Mouse (Mus musculus): Measurements from ENCODE around the gene Ints2.
"Not testable (repeated sequence)": the region's sequence is repeated elsewhere in the genome, so short reads cannot be mapped to it uniquely, and the experiment has no call there.

The Ints2 gene

GRCm38 (mm10) chr11:86257460-86258076, at the start of gene Ints2:
Gene Ints2 (minus strand): TSS chr11:86257575.
- no peaks in the 10 kb centered on the region for H3K36me3 ChIP-seq (ENCODE audit: control insufficient read depth, insufficient read depth, low read length, poor library complexity, severe bottlenecking)
- DNase-seq (ENCODE audit: low read depth, low spot score): peak; percentile 94

GRCm38 (mm10) chr11:86292201-86292600, 34.8 kb upstream of the Ints2 start:
- H3K36me3 ChIP-seq (ENCODE audit: control insufficient read depth, insufficient read depth, low read length, poor library complexity, severe bottlenecking); H3K27me3 ChIP-seq (ENCODE audit: control insufficient read depth, insufficient read depth, low read length, poor library complexity, severe bottlenecking); DNase-seq (ENCODE audit: low read depth, low spot score): not testable (repeated sequence)

More at GRCm38 (mm10) chr11:86257460-86258076, at the start of gene Ints2:
- H3K27me3 ChIP-seq (ENCODE audit: control insufficient read depth, insufficient read depth, low read length, poor library complexity, severe bottlenecking): no peaks in the 10 kb centered on the region

GRCm38 (mm10) chr11:86291714-86292113, 34.3 kb upstream of the Ints2 start:
- no peaks in the 10 kb centered on the region for H3K27me3 ChIP-seq (ENCODE audit: control insufficient read depth, insufficient read depth, low read length, poor library complexity, severe bottlenecking)
- peaks cover 10% of the 10 kb centered on the region for H3K36me3 ChIP-seq (ENCODE audit: control insufficient read depth, insufficient read depth, low read length, poor library complexity, severe bottlenecking)
- no peak for DNase-seq (ENCODE audit: low read depth, low spot score)

- no peak for DNase-seq (ENCODE audit: low read depth, low spot score)
- Histone ChIP-seq H3K27me3 (ENCODE audit: control insufficient read depth, insufficient read depth, low read length, poor library complexity, severe bottlenecking) (no peaks in the 10 kb centered on the region), H3K36me3 (ENCODE audit: control insufficient read depth, insufficient read depth, low read length, poor library complexity, severe bottlenecking) (peaks cover 22% of the 10 kb centered on the region)
Measured at GRCm38 (mm10) chr11:86285729-86286128, 28.4 kb upstream of the Ints2 start.

GRCm38 (mm10) chr11:86278442-86279102, 21.2 kb upstream of the Ints2 start:
- Histone ChIP-seq H3K36me3 (ENCODE audit: control insufficient read depth, insufficient read depth, low read length, poor library complexity, severe bottlenecking) (peaks cover 20% of the 10 kb centered on the region), H3K27me3 (ENCODE audit: control insufficient read depth, insufficient read depth, low read length, poor library complexity, severe bottlenecking) (no peaks in the 10 kb centered on the region)
- no peak for DNase-seq (ENCODE audit: low read depth, low spot score)

- no peak for DNase-seq (ENCODE audit: low read depth, low spot score)
- no peaks in the 10 kb centered on the region for H3K27me3 ChIP-seq (ENCODE audit: control insufficient read depth, insufficient read depth, low read length, poor library complexity, severe bottlenecking)
- H3K36me3 ChIP-seq (ENCODE audit: control insufficient read depth, insufficient read depth, low read length, poor library complexity, severe bottlenecking): no peaks in the 10 kb centered on the region
Measured at GRCm38 (mm10) chr11:86257054-86257453, 321 bp downstream of the Ints2 start.

GRCm38 (mm10) chr11:86253342-86253741, 4.0 kb downstream of the Ints2 start:
- Histone ChIP-seq H3K36me3 (ENCODE audit: control insufficient read depth, insufficient read depth, low read length, poor library complexity, severe bottlenecking) (no peaks in the 10 kb centered on the region), H3K27me3 (ENCODE audit: control insufficient read depth, insufficient read depth, low read length, poor library complexity, severe bottlenecking) (no peaks in the 10 kb centered on the region)
- no peak for DNase-seq (ENCODE audit: low read depth, low spot score)

GRCm38 (mm10) chr11:86232446-86232845, 24.9 kb downstream of the Ints2 start:
- H3K36me3 ChIP-seq (ENCODE audit: control insufficient read depth, insufficient read depth, low read length, poor library complexity, severe bottlenecking): peaks cover 5% of the 10 kb centered on the region; the same call in 1 of the 2 replicates
- H3K27me3 ChIP-seq (ENCODE audit: control insufficient read depth, insufficient read depth, low read length, poor library complexity, severe bottlenecking): no peaks in the 10 kb centered on the region

GRCm38 (mm10) chr11:86231781-86232350, 25.5 kb downstream of the Ints2 start:
- Histone ChIP-seq H3K27me3 (ENCODE audit: control insufficient read depth, insufficient read depth, low read length, poor library complexity, severe bottlenecking) (no peaks in the 10 kb centered on the region), H3K36me3 (ENCODE audit: control insufficient read depth, insufficient read depth, low read length, poor library complexity, severe bottlenecking) (0 out of 2 replicates have a peak, but pooled peaks cover 2% of the 10 kb centered on the region)
- peak; percentile 56 for DNase-seq (ENCODE audit: low read depth, low spot score)

More at GRCm38 (mm10) chr11:86232446-86232845, 24.9 kb downstream of the Ints2 start:
- DNase-seq (ENCODE audit: low read depth, low spot score): no peak

GRCm38 (mm10) chr11:86226646-86227180, 30.7 kb downstream of the Ints2 start:
- Histone ChIP-seq H3K36me3 (ENCODE audit: control insufficient read depth, insufficient read depth, low read length, poor library complexity, severe bottlenecking) (peaks cover 5% of the 10 kb centered on the region; the same call in 1 of the 2 replicates), H3K27me3 (ENCODE audit: control insufficient read depth, insufficient read depth, low read length, poor library complexity, severe bottlenecking) (no peaks in the 10 kb centered on the region)
- peak; percentile 47 for DNase-seq (ENCODE audit: low read depth, low spot score)

GRCm38 (mm10) chr11:86225761-86226160, 31.6 kb downstream of the Ints2 start:
- DNase-seq (ENCODE audit: low read depth, low spot score): no peak
- H3K36me3 ChIP-seq (ENCODE audit: control insufficient read depth, insufficient read depth, low read length, poor library complexity, severe bottlenecking): peaks cover 5% of the 10 kb centered on the region; the same call in 1 of the 2 replicates
- no peaks in the 10 kb centered on the region for H3K27me3 ChIP-seq (ENCODE audit: control insufficient read depth, insufficient read depth, low read length, poor library complexity, severe bottlenecking)

GRCm38 (mm10) chr11:86211803-86212202, 45.6 kb downstream of the Ints2 start:
- peaks cover 16% of the 10 kb centered on the region for H3K36me3 ChIP-seq (ENCODE audit: control insufficient read depth, insufficient read depth, low read length, poor library complexity, severe bottlenecking)
- H3K27me3 ChIP-seq (ENCODE audit: control insufficient read depth, insufficient read depth, low read length, poor library complexity, severe bottlenecking): no peaks in the 10 kb centered on the region
- DNase-seq (ENCODE audit: low read depth, low spot score): no peak

GRCm38 (mm10) chr11:86209123-86209522, 48.3 kb downstream of the Ints2 start:
- no peaks in the 10 kb centered on the region for H3K27me3 ChIP-seq (ENCODE audit: control insufficient read depth, insufficient read depth, low read length, poor library complexity, severe bottlenecking)
- DNase-seq (ENCODE audit: low read depth, low spot score): no peak
- peaks cover 17% of the 10 kb centered on the region for H3K36me3 ChIP-seq (ENCODE audit: control insufficient read depth, insufficient read depth, low read length, poor library complexity, severe bottlenecking)

GRCm38 (mm10) chr11:86205876-86206275, 51.5 kb downstream of the Ints2 start:
- Histone ChIP-seq H3K36me3 (ENCODE audit: control insufficient read depth, insufficient read depth, low read length, poor library complexity, severe bottlenecking) (peaks cover 11% of the 10 kb centered on the region), H3K27me3 (ENCODE audit: control insufficient read depth, insufficient read depth, low read length, poor library complexity, severe bottlenecking) (no peaks in the 10 kb centered on the region)
- DNase-seq (ENCODE audit: low read depth, low spot score): no peak

- no peak for DNase-seq (ENCODE audit: low read depth, low spot score)
- no peaks in the 10 kb centered on the region for H3K27me3 ChIP-seq (ENCODE audit: control insufficient read depth, insufficient read depth, low read length, poor library complexity, severe bottlenecking)
- H3K36me3 ChIP-seq (ENCODE audit: control insufficient read depth, insufficient read depth, low read length, poor library complexity, severe bottlenecking): peaks cover 11% of the 10 kb centered on the region
Measured at GRCm38 (mm10) chr11:86205031-86205430, 52.3 kb downstream of the Ints2 start.

All from splenic B cell, adult 2 months (primary cell).